Comparison of ENCODE assay signal across 24 mouse cellular contexts in genomic region chr11:99416902-99417301, GRCm38 (mm10). TPM values are rescaled to one million over a fixed set of nuclear protein-coding genes. Genes with fewer than 3 reads are reported as not detected.
DNase-seq lines count a peak whose midpoint lies in the region; ATAC-seq lines count a peak whose summit lies in the region.
"Had no signal": no experiment of that assay in that cellular context is flagged by ENCODE, and none has a peak within 500 bp of the region (broad histone marks: within the 10 kb centered on the region; RNA-seq: fewer than 3 reads in every experiment).

No protein-coding gene starts in this region.

- peak; percentile 83 for ATAC-seq in frontal cortex, adult (ENCODE audit: low TSS enrichment)
- ATAC-seq: CD4-positive, CD25-positive, alpha-beta regulatory T cell, adult 4 months; lung, postnatal 0 days had no signal

- peak; percentile 5 for DNase-seq in Muller cell, postnatal 12 days (ENCODE audit: inconsistent ontology term)
- peak; percentile 48 to 67 for DNase-seq in left cerebral cortex, adult 18-20 months (ENCODE audit: low spot score in 2 of 2)
- DNase-seq in retina, postnatal 1 day, result peak; percentile 56
- DNase-seq in urinary bladder, adult 2 months (ENCODE audit: low spot score), result no peak
- DNase-seq in adrenal gland, postnatal 25 days, result no peak
- DNase-seq in thymus, adult 18-20 months, result no peak
- no peak for DNase-seq in kidney, postnatal 14 days
- DNase-seq: adrenal gland, postnatal 36 days; cerebellum, adult 11-12 months; gastrocnemius, adult 2 months; heart, postnatal 10 days; kidney, adult 11 months; kidney, postnatal 10 days; thymus, postnatal 25 days had no signal

RNA-seq across cellular contexts. Expression of gene Krt12, which starts 5.2 kb away (rescaled TPM):
- total RNA-seq in left cerebral cortex, adult 18-20 months (2021), result 10 to 100 TPM; 10.8 to 12.0 TPM
- 0.15 and 0.18 TPM in 2 replicates for polyA plus RNA-seq in urinary bladder, adult 2 months (2012; rRNA removed)
- total RNA-seq in adrenal gland, postnatal 25 days (2021), result not detected in 2 replicates
- total RNA-seq: adrenal gland, postnatal 36 days; common myeloid progenitor, adult 5-6 weeks; gastrocnemius, adult 2 months; heart, adult 8-10 months; heart, postnatal 10 days had no signal
- polyA plus RNA-seq: CD4-positive, CD25-positive, alpha-beta regulatory T cell, adult 4 months; embryonic facial prominence, embryonic 13.5 days; hindbrain, embryonic 14.5 days; limb, embryonic 12.5 days; liver, embryonic 14.5 days; lung, postnatal 0 days; neural tube, embryonic 14.5 days had no signal

RNA-seq across cellular contexts. Expression of gene Krt20, which starts 21.0 kb away (rescaled TPM):
- total RNA-seq in left cerebral cortex, adult 18-20 months (2021), result not detected
- polyA plus RNA-seq in urinary bladder, adult 2 months (2012; rRNA removed), result 48.8 and 63.6 TPM in 2 replicates
- 0.15 TPM in 1 of 2 replicates, not detected in the other for total RNA-seq in adrenal gland, postnatal 25 days (2021)
- total RNA-seq: common myeloid progenitor, adult 5-6 weeks; gastrocnemius, adult 2 months; heart, adult 8-10 months had no signal
- polyA plus RNA-seq: CD4-positive, CD25-positive, alpha-beta regulatory T cell, adult 4 months; hindbrain, embryonic 14.5 days had no signal

RNA-seq across cellular contexts. Expression of gene Krt10, which starts 27.7 kb away (rescaled TPM):
- 10 to 100 TPM; 11.0 to 12.5 TPM for total RNA-seq in left cerebral cortex, adult 18-20 months (2021)
- 9.1 and 11.0 TPM in 2 replicates for polyA plus RNA-seq in urinary bladder, adult 2 months (2012; rRNA removed)
- total RNA-seq in adrenal gland, postnatal 25 days (2021), result 4.3 and 7.7 TPM in 2 replicates

RNA-seq across cellular contexts. Expression of gene Krt28, which starts 42.2 kb away (rescaled TPM):
- total RNA-seq in left cerebral cortex, adult 18-20 months (2021), result not detected
- not detected in 2 replicates for polyA plus RNA-seq in urinary bladder, adult 2 months (2012; rRNA removed)
- not detected in 2 replicates for total RNA-seq in adrenal gland, postnatal 25 days (2021)
- total RNA-seq: adrenal gland, postnatal 36 days; common myeloid progenitor, adult 5-6 weeks; gastrocnemius, adult 2 months; heart, adult 8-10 months; heart, postnatal 10 days had no signal
- polyA plus RNA-seq: CD4-positive, CD25-positive, alpha-beta regulatory T cell, adult 4 months; limb, embryonic 12.5 days; liver, embryonic 14.5 days had no signal

Comparison
In these comparisons a context has a peak if more than half of its experiments do, and no peak if none do; other contexts are left out.
1. DNase-seq: peak in Muller cell, postnatal 12 days (single experiment), left cerebral cortex, adult 18-20 months (2 of 2) and retina, postnatal 1 day (single experiment); none in urinary bladder, adult 2 months (single experiment), adrenal gland, postnatal 25 days (single experiment), thymus, adult 18-20 months (0 of 2) and kidney, postnatal 14 days (single experiment).
2. RNA of gene Krt12, which starts 5.2 kb away (total RNA-seq): 10.8 to 12.0 TPM in left cerebral cortex, adult 18-20 months; not detected in adrenal gland, postnatal 25 days; every median in the first group is over 10 times any median in the second.